Mouse (Mus musculus) limb, embryonic 13.5 days (tissue): ENCODE measurements around the gene Cct6b. TPM values are rescaled to one million over a fixed set of nuclear protein-coding genes. Genes with fewer than 3 reads are reported as not detected.

Source experiments
- ATAC-seq: fragments of 200-750 bp; cut with Nextera tagmentation; 2 replicates; pipeline ENCODE4 v1.8.0; 2017; ENCODE audit warnings: low read depth, moderate number of reproducible peaks, moderate TSS enrichment; ENCODE audit not compliant: low FRiP score
- H3K27ac ChIP-seq: fragments of 300-500 bp; sonication (generic); 2 replicates; pipeline ENCODE4 v1.5.1; 2015; ENCODE audit warnings: inconsistent platforms, mild to moderate bottlenecking, moderate library complexity
- H3K27me3 ChIP-seq: fragments of 300-500 bp; sonication (generic); 2 replicates; pipeline ENCODE4 v1.6.1; 2015; ENCODE audit warnings: mild to moderate bottlenecking, inconsistent platforms
- H3K36me3 ChIP-seq: fragments of 300-500 bp; sonication (generic); 2 replicates; pipeline ENCODE4 v1.6.1; 2015; ENCODE audit warnings: inconsistent platforms, mild to moderate bottlenecking, moderate library complexity
- H3K4me1 ChIP-seq: fragments of 300-500 bp; sonication (generic); 2 replicates; pipeline ENCODE4 v1.6.1; 2015; ENCODE audit warnings: inconsistent platforms
- H3K4me2 ChIP-seq: fragments of 300-500 bp; sonication (generic); replicated peaks from 2 replicates; pipeline ENCODE4 v1.6.1; 2015; ENCODE audit warnings: inconsistent platforms, mild to moderate bottlenecking, moderate library complexity
- H3K4me3 ChIP-seq: fragments of 300-500 bp; sonication (generic); 2 replicates; pipeline ENCODE4 v1.5.1; 2015; ENCODE audit warnings: moderate library complexity, mild to moderate bottlenecking, inconsistent platforms
- H3K9ac ChIP-seq: fragments of 300-500 bp; sonication (generic); 2 replicates; pipeline ENCODE4 v1.6.1; 2015; ENCODE audit warnings: mild to moderate bottlenecking, inconsistent platforms
- H3K9me3 ChIP-seq: fragments of 300-500 bp; sonication (generic); 2 replicates; pipeline ENCODE4 v1.6.1; 2016; ENCODE audit warnings: inconsistent platforms
- WGBS: fragments of 180-500 bp; shearing (Covaris S2); methylation state at CpG from one replicate; pipeline ENCODE4 v1.1.7; 2015; 5-methylcytosine and 5-hydroxymethylcytosine counted together
- polyA plus RNA-seq: library from polyadenylated mRNA; unstranded; fragments of >200 nt; fragmentation: Nextera tagmentation; extraction: Ambion mirVana; gene quantifications from 2 replicates; pipeline ENCODE4 v1.2.1, GENCODE M21; 2015

Gene Cct6b
- 0.31 and 0.46 TPM in 2 replicates for polyA plus RNA-seq

GRCm38 (mm10) chr11:82763742-82764437 is at the start of gene Cct6b, which contains the start of gene Zfp830:
TSS of gene Cct6b (minus strand) at chr11:82764321.
TSS of gene Zfp830 (plus strand) at chr11:82764345.
- WGBS = under 1% methylated on average over 44 of the region's 44 CpGs
- peaks cover 19% of the 10 kb centered on the region for H3K4me1 ChIP-seq
- peak within 1 kb of the TSS; percentile 92 for H3K27ac ChIP-seq

GRCm38 (mm10) chr11:82808485-82808884 is 44.4 kb upstream of the Cct6b start:
- H3K36me3 ChIP-seq = peaks cover 49% of the 10 kb centered on the region
- WGBS = 83% methylated on average over 5 of the region's 5 CpGs
- H3K27me3 ChIP-seq = no peaks in the 10 kb centered on the region
- H3K4me1 ChIP-seq = peaks cover 7% of the 10 kb centered on the region; the same call in 1 of the 2 replicates
- no peak for ATAC-seq
- H3K4me2 ChIP-seq = no peak overlapping the region
- no peak overlapping the region for H3K9ac ChIP-seq
- H3K9me3 ChIP-seq = no peaks in the 10 kb centered on the region
- H3K27ac ChIP-seq = no peak overlapping the region
- H3K4me3 ChIP-seq = no peak overlapping the region

More at GRCm38 (mm10) chr11:82763742-82764437, at the start of gene Cct6b, which contains the start of gene Zfp830:
- Histone ChIP-seq H3K36me3 (peaks cover 8% of the 10 kb centered on the region), H3K4me3 (peak within 1 kb of the TSS; percentile 97), H3K27me3 (no peaks in the 10 kb centered on the region), H3K9ac (peak within 1 kb of the TSS; percentile 93), H3K9me3 (no peaks in the 10 kb centered on the region), H3K4me2 (peak within 1 kb of the TSS; percentile 95)
- ATAC-seq = peak; percentile 99

DNA sequence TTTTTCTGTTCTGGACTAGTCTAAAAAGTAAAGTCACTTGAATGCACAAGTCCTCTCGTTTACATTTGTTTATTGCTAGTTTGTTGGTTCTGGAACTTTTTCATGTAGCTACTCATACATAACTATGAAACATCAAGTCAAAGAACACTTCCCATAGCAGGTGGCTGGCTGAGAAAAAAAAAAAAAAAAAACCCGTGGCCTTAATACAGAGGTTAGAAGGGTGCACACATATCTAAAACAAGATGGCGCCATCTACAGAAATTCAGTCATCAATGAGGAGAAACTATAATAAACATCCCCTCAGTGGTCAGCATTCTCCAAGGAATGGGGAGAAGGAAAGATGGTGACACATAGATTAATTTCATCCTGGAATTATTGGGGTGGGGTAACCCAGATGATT is 43.2 kb upstream of the Cct6b start:
- ATAC-seq = no peak
- H3K4me3 ChIP-seq = no peak overlapping the region
- H3K4me2 ChIP-seq = no peak overlapping the region
- no peak overlapping the region for H3K27ac ChIP-seq
- no peaks in the 10 kb centered on the region for H3K9me3 ChIP-seq
- 0 out of 2 replicates have a peak, but pooled peaks cover 2% of the 10 kb centered on the region for H3K4me1 ChIP-seq
- peaks cover 58% of the 10 kb centered on the region for H3K36me3 ChIP-seq
- no peaks in the 10 kb centered on the region for H3K27me3 ChIP-seq
- WGBS = 81% methylated on average over 3 of the region's 3 CpGs
- H3K9ac ChIP-seq = no peak overlapping the region

GRCm38 (mm10) chr11:82806656-82807055 is 42.5 kb upstream of the Cct6b start:
- Histone ChIP-seq H3K36me3 (peaks cover 60% of the 10 kb centered on the region), H3K4me2 (no peak overlapping the region), H3K9ac (no peak overlapping the region), H3K27ac (no peak overlapping the region), H3K27me3 (no peaks in the 10 kb centered on the region), H3K4me3 (no peak overlapping the region), H3K4me1 (no peaks in the 10 kb centered on the region), H3K9me3 (no peaks in the 10 kb centered on the region)
- ATAC-seq = no peak
- WGBS = 82% methylated on average over 3 of the region's 3 CpGs

GRCm38 (mm10) chr11:82783453-82783852 is 19.3 kb upstream of the Cct6b start:
- H3K36me3 ChIP-seq = peaks cover 52% of the 10 kb centered on the region
- no peak overlapping the region for H3K27ac ChIP-seq
- no peak overlapping the region for H3K9ac ChIP-seq
- no peaks in the 10 kb centered on the region for H3K27me3 ChIP-seq
- no peaks in the 10 kb centered on the region for H3K9me3 ChIP-seq
- H3K4me2 ChIP-seq = no peak overlapping the region
- 92% methylated on average over 11 of the region's 11 CpGs for WGBS
- ATAC-seq = no peak
- peaks cover 19% of the 10 kb centered on the region for H3K4me1 ChIP-seq
- H3K4me3 ChIP-seq = no peak overlapping the region

- WGBS = 48% methylated on average over 6 of the region's 6 CpGs
- Histone ChIP-seq H3K27me3 (no peaks in the 10 kb centered on the region), H3K9me3 (no peaks in the 10 kb centered on the region), H3K36me3 (peaks cover 40% of the 10 kb centered on the region), H3K4me1 (peaks cover 19% of the 10 kb centered on the region), H3K27ac (peak overlapping the region; percentile 96; the same call in 1 of the 2 replicates), H3K4me3 (peak overlapping the region; percentile 87), H3K4me2 (peak overlapping the region; percentile 79), H3K9ac (peak overlapping the region; percentile 95)
- no peak for ATAC-seq
Measured at GRCm38 (mm10) chr11:82782197-82782596, 18.1 kb upstream of the Cct6b start.

GRCm38 (mm10) chr11:82780983-82781903 is 17.1 kb upstream of the Cct6b start, which contains the start of gene Lig3:
TSS of gene Lig3 (plus strand) at chr11:82781108.
- WGBS = under 1% methylated on average over 81 of the region's 90 CpGs
- Histone ChIP-seq H3K4me3 (peak within 1 kb of the TSS; percentile 87), H3K9me3 (no peaks in the 10 kb centered on the region)

GRCm38 (mm10) chr11:82780134-82780533 is 16.0 kb upstream of the Cct6b start:
- peak overlapping the region; percentile 95 for H3K9ac ChIP-seq

More at GRCm38 (mm10) chr11:82780983-82781903, 17.1 kb upstream of the Cct6b start, which contains the start of gene Lig3:
- peak within 1 kb of the TSS; percentile 96 for H3K27ac ChIP-seq
- H3K27me3 ChIP-seq = no peaks in the 10 kb centered on the region
- peak within 1 kb of the TSS; percentile 95 for H3K9ac ChIP-seq
- peaks cover 19% of the 10 kb centered on the region for H3K4me1 ChIP-seq
- ATAC-seq = peak; percentile 95
- peak within 1 kb of the TSS; percentile 79 for H3K4me2 ChIP-seq
- H3K36me3 ChIP-seq = peaks cover 31% of the 10 kb centered on the region

DNA sequence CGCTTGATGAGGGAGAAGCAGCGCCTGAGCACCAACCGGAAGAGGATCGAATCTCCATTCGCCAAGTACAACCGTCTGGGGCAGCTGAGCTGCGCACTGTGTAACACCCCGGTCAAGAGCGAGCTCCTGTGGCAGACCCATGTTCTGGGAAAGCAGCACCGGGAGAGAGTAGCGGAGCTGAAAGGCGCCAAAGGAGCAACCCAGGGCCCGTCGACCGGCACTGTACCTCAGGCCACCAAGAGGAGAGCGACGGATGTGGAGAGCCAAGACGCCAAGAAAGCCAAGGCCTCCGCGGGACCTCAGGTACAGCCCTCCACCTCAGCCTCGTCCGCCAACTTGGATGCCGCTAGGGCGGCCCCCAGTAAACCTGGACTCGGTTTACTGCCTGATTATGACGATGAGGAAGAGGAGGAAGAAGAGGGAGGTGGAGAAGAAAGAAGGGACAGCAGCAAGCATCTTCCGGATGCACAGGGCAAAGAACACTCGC is 360 bp upstream of the Cct6b start:
- H3K9ac ChIP-seq = peak overlapping the region; percentile 93
- peak overlapping the region; percentile 92 for H3K27ac ChIP-seq
- H3K27me3 ChIP-seq = no peaks in the 10 kb centered on the region
- peak; percentile 79; the same call in 1 of the 2 replicates for ATAC-seq
- peaks cover 19% of the 10 kb centered on the region for H3K4me1 ChIP-seq
- peak overlapping the region; percentile 95 for H3K4me2 ChIP-seq
- no peaks in the 10 kb centered on the region for H3K9me3 ChIP-seq
- WGBS = under 1% methylated on average over 28 of the region's 28 CpGs
- peak overlapping the region; percentile 97 for H3K4me3 ChIP-seq
- H3K36me3 ChIP-seq = peaks cover 12% of the 10 kb centered on the region

More at GRCm38 (mm10) chr11:82780134-82780533, 16.0 kb upstream of the Cct6b start:
- Histone ChIP-seq H3K36me3 (peaks cover 20% of the 10 kb centered on the region), H3K27ac (no peak overlapping the region), H3K4me3 (peak overlapping the region; percentile 87), H3K4me2 (peak overlapping the region; percentile 79), H3K4me1 (peaks cover 19% of the 10 kb centered on the region), H3K9me3 (no peaks in the 10 kb centered on the region), H3K27me3 (no peaks in the 10 kb centered on the region)
- WGBS = 57% methylated on average over 5 of the region's 5 CpGs
- ATAC-seq = no peak

DNA sequence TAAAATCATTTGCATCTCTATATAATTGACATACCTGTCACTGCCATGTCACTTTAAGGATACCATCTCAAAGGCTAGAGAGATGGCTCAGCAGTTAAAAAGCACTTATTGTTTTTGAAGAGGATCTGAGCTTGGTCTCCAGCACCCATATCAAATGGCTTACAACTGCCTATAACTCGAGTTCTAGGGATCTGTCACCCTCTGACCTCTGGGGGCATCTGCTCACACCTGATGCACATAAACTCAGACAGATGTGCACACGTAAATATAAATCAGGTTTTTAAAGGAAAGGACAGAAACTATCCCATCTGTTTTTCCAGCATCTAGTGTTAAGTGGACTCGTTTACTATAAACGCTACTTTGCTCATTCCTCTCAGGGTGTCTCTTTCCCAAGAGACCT is 860 bp downstream of the Cct6b start:
- Histone ChIP-seq H3K4me3 (peak overlapping the region; percentile 97), H3K27me3 (no peaks in the 10 kb centered on the region), H3K9me3 (no peaks in the 10 kb centered on the region), H3K9ac (peak overlapping the region; percentile 93), H3K36me3 (peaks cover 2% of the 10 kb centered on the region; the same call in 1 of the 2 replicates), H3K4me1 (peaks cover 19% of the 10 kb centered on the region), H3K4me2 (peak overlapping the region; percentile 95), H3K27ac (peak overlapping the region; percentile 92; the same call in 1 of the 2 replicates)
- no peak for ATAC-seq
- 4% methylated on average over 4 of the region's 4 CpGs for WGBS

DNA sequence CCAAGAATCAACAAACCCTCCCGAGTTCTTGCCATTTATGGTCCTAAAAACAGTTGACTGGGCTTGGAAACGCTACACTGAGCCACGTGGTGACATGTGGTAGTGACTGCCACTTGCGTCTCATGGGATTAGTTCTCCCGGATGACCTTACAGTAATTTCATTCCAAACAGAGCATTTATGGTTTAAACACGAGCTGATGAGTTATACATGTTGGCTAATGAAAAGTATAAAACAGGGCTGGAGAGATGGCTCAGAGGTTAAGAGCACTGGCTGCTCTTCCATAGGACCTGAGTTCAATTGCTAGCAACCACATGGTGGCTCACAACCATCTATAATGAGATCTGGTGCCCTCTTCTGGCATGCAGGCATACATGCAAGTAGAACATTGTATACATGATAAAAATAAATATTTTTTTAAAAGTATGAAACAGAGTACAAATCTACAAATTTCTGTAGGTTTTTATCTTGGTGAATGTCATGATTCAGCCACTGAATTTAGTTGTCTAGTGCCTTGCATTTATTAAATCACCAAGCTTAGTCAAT is 1.8 kb downstream of the Cct6b start:
- no peak for ATAC-seq
- Histone ChIP-seq H3K9me3 (no peaks in the 10 kb centered on the region), H3K9ac (no peak overlapping the region), H3K4me1 (peaks cover 19% of the 10 kb centered on the region), H3K4me3 (no peak overlapping the region), H3K27me3 (no peaks in the 10 kb centered on the region), H3K27ac (no peak overlapping the region), H3K36me3 (0 out of 2 replicates have a peak, but pooled peaks cover 2% of the 10 kb centered on the region), H3K4me2 (no peak overlapping the region)
- 86% methylated on average over 6 of the region's 6 CpGs for WGBS
